Mouse (Mus musculus): ENCODE results near the gene S1pr4.

- TF ChIP-seq CTCF (IDR thresholded peaks at IDR 0.05; ENCODE audit: low read depth, low read length) (no peak), POLR2A (IDR thresholded peaks at IDR 0.05; ENCODE audit: borderline replicate concordance, low read depth, low read length) (no peak)
Measured at GRCm38 (mm10) chr10:81498316-81499249, 1.3 kb downstream of the S1pr4 start.

All from bone marrow macrophage, adult 2 months (primary cell).